Mouse (Mus musculus): Measurements from ENCODE around the gene Kifc1. TPM values are rescaled to one million over a fixed set of nuclear protein-coding genes. Genes with fewer than 3 reads are reported as not detected.
"Not testable (repeated sequence)": the region's sequence is repeated elsewhere in the genome, so short reads cannot be mapped to it uniquely, and the experiment has no call there.

Gene Kifc1
- polyA plus RNA-seq, 1 experiment from 2014 or later, result 7.4 TPM

- no peaks in the 10 kb centered on the region for H3K9me3 ChIP-seq
- ATAC-seq (ENCODE audit: low FRiP score), result no peak
- no peaks in the 10 kb centered on the region; the same call in 1 of the 2 replicates for H3K27me3 ChIP-seq
- 28% methylated on average over 7 of the region's 7 CpGs for WGBS
- no peaks in the 10 kb centered on the region for H3K36me3 ChIP-seq (replicated peaks)
- peaks cover 13% of the 10 kb centered on the region for H3K4me1 ChIP-seq
- H3K27ac ChIP-seq, result no peak overlapping the region
- H3K4me3 ChIP-seq (replicated peaks), result no peak overlapping the region
- H3K4me2 ChIP-seq, result no peak overlapping the region
- no peak overlapping the region for H3K9ac ChIP-seq
Observed at GRCm38 (mm10) chr17:33892429-33892828, 2.0 kb upstream of the Kifc1 start.

DNA sequence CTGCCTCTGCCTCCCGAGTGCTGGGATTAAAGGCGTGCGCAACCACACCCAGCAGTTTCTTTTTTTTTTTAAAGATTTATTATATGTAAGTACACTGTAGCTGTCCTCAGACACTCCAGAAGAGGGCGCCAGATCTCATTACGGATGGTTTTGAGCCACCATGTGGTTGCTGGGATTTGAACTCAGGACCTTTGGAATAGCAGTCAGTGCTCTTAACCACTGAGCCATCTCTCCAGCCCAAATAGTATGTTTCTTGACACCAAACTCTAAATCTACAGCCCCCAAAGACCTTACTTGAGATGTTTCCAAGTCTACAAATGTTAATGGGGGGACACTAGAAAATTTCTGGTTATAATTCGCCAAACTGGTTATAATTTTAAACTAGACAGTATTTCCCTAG lies 1.4 kb upstream of the Kifc1 start:
- H3K4me1 ChIP-seq, result peaks cover 13% of the 10 kb centered on the region
- not testable (repeated sequence) for H3K27ac ChIP-seq; H3K4me3 ChIP-seq (replicated peaks); H3K27me3 ChIP-seq; H3K9ac ChIP-seq; ATAC-seq (ENCODE audit: low FRiP score); H3K9me3 ChIP-seq; H3K4me2 ChIP-seq; H3K36me3 ChIP-seq (replicated peaks)
- 74% methylated on average over 6 of the region's 6 CpGs for WGBS

GRCm38 (mm10) chr17:33891357-33891756 lies 896 bp upstream of the Kifc1 start:
- no peak overlapping the region for H3K9ac ChIP-seq
- H3K4me2 ChIP-seq, result no peak overlapping the region
- no peak overlapping the region for H3K27ac ChIP-seq
- 64% methylated on average over 2 of the region's 2 CpGs for WGBS
- H3K9me3 ChIP-seq, result no peaks in the 10 kb centered on the region
- H3K4me1 ChIP-seq, result peaks cover 13% of the 10 kb centered on the region
- H3K4me3 ChIP-seq (replicated peaks), result no peak overlapping the region
- H3K36me3 ChIP-seq (replicated peaks), result peaks cover 6% of the 10 kb centered on the region
- no peak for ATAC-seq (ENCODE audit: low FRiP score)
- H3K27me3 ChIP-seq, result no peaks in the 10 kb centered on the region; the same call in 1 of the 2 replicates

DNA sequence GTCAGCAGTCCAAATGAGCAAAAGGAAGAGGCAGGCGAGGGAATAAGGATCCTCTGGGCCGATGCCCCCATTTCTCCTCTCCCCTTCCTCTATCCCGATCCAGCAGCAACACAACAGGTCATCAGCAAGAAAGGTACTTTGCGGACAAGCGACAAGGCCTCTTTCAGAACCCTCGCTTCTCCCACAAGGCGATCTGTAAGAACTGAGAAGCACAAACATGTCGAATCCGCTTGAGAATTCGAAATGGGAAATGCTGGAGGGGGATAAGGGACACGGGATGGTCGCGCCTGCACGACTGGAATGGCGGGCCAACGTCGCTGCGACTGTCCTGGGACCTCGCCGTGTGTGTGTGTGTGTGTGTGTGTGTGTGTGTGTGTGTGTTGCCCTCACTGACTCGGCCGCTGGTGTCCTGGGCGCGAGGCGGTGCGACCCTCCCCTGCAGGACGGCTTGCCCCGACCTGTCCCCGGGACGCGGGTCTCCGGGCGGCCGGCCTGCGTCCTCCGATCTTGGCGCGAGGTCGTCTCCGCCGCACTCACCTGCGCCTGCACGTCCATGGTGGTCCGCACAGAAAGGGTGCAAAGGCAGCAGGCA lies 424 bp downstream of the Kifc1 start:
- H3K4me1 ChIP-seq, result peaks cover 13% of the 10 kb centered on the region
- H3K27ac ChIP-seq, result peak overlapping the region; percentile 76
- peak overlapping the region; percentile 69 for H3K9ac ChIP-seq
- H3K9me3 ChIP-seq; ATAC-seq (ENCODE audit: low FRiP score); H3K27me3 ChIP-seq: not testable (repeated sequence)
- peaks cover 17% of the 10 kb centered on the region for H3K36me3 ChIP-seq (replicated peaks)
- WGBS, result under 1% methylated on average over 41 of the region's 44 CpGs
- peak overlapping the region; percentile 69 for H3K4me2 ChIP-seq
- peak overlapping the region; percentile 72 for H3K4me3 ChIP-seq (replicated peaks)

DNA sequence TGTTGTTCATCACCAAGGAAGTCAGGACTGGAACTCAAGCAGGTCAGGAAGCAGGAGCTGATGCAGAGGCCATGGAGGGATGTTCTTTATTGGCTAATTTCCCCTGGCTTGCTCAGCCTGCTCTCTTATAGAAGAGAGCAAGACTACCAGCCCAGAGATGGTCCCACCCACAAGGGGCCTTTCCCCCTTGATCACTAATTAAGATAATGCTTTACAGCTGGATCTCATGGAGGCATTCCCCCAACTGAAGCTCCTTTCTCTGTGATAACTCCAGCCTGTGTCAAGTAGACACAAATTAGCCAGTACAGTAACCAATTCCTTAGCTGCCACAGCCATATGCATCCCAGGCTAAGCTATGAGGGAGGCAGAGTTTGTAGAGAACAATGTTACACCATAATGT lies 2.2 kb downstream of the Kifc1 start:
- H3K9ac ChIP-seq; H3K4me3 ChIP-seq (replicated peaks); H3K9me3 ChIP-seq; H3K27me3 ChIP-seq; ATAC-seq (ENCODE audit: low FRiP score); H3K27ac ChIP-seq: not testable (repeated sequence)
- Histone ChIP-seq H3K4me2 (peak overlapping the region; percentile 31), H3K36me3 (replicated peaks) (peaks cover 22% of the 10 kb centered on the region), H3K4me1 (peaks cover 13% of the 10 kb centered on the region)

DNA sequence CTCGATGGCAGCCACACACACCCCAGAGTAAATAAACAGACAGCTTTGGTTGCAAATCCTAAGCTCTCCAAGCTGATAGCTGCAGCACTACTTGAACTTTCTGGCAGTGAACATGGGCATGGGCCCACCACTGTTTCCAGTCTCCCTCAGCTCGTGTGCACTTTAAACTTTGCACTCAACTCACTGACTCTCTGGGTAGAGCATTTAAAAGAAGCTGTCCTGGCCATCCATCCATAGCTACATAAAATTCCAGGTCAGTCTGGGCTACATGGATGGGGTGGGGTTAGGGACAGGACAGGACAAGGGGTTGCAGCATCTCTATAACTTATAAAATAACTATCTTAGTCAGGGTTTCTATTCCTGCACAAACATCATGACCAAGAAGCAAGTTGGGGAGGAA lies 2.7 kb downstream of the Kifc1 start:
- peak overlapping the region; percentile 31 for H3K4me2 ChIP-seq
- H3K4me1 ChIP-seq, result peaks cover 13% of the 10 kb centered on the region
- peaks cover 26% of the 10 kb centered on the region for H3K36me3 ChIP-seq (replicated peaks)
- H3K9me3 ChIP-seq; H3K4me3 ChIP-seq (replicated peaks); H3K27me3 ChIP-seq; H3K9ac ChIP-seq; H3K27ac ChIP-seq; ATAC-seq (ENCODE audit: low FRiP score): not testable (repeated sequence)
- WGBS, result 89% methylated on average over 2 of the region's 2 CpGs

- not testable (repeated sequence) for H3K4me3 ChIP-seq (replicated peaks); H3K27me3 ChIP-seq; ATAC-seq (ENCODE audit: low FRiP score); H3K27ac ChIP-seq; H3K9ac ChIP-seq; H3K9me3 ChIP-seq; H3K4me2 ChIP-seq
- Histone ChIP-seq H3K4me1 (peaks cover 12% of the 10 kb centered on the region), H3K36me3 (replicated peaks) (peaks cover 52% of the 10 kb centered on the region)
- 92% methylated on average over 10 of the region's 11 CpGs for WGBS
Observed at GRCm38 (mm10) chr17:33884320-33884719, 6.1 kb downstream of the Kifc1 start.

- H3K36me3 ChIP-seq (replicated peaks), result peaks cover 46% of the 10 kb centered on the region
- not testable (repeated sequence) for H3K9me3 ChIP-seq
- 89% methylated on average over 5 of the region's 5 CpGs for WGBS
Observed at GRCm38 (mm10) chr17:33875797-33876196, 14.7 kb downstream of the Kifc1 start.

GRCm38 (mm10) chr17:33874411-33874810 lies 16.1 kb downstream of the Kifc1 start:
- Histone ChIP-seq H3K9ac (no peak overlapping the region), H3K4me2 (no peak overlapping the region), H3K4me1 (no peaks in the 10 kb centered on the region), H3K9me3 (no peaks in the 10 kb centered on the region), H3K4me3 (replicated peaks) (no peak overlapping the region), H3K36me3 (replicated peaks) (peaks cover 35% of the 10 kb centered on the region), H3K27ac (no peak overlapping the region), H3K27me3 (no peaks in the 10 kb centered on the region)
- ATAC-seq (ENCODE audit: low FRiP score), result no peak
- 95% methylated on average over 5 of the region's 11 CpGs for whole genome bisulfite sequencing

More at GRCm38 (mm10) chr17:33875797-33876196, 14.7 kb downstream of the Kifc1 start:
- not testable (repeated sequence) for H3K27me3 ChIP-seq; ATAC-seq (ENCODE audit: low FRiP score); H3K4me3 ChIP-seq (replicated peaks); H3K9ac ChIP-seq; H3K27ac ChIP-seq; H3K4me1 ChIP-seq; H3K4me2 ChIP-seq

GRCm38 (mm10) chr17:33873537-33873936 lies 16.9 kb downstream of the Kifc1 start, which contains the start of gene Gm7029:
Gene Gm7029, plus strand, starts transcription at chr17:33873837.
- peaks cover 29% of the 10 kb centered on the region for H3K36me3 ChIP-seq (replicated peaks)
- not testable (repeated sequence) for H3K4me1 ChIP-seq; H3K27ac ChIP-seq; H3K4me3 ChIP-seq (replicated peaks); H3K27me3 ChIP-seq; ATAC-seq (ENCODE audit: low FRiP score); H3K9ac ChIP-seq; H3K9me3 ChIP-seq; H3K4me2 ChIP-seq
- 73% methylated on average over 4 of the region's 12 CpGs for WGBS

DNA sequence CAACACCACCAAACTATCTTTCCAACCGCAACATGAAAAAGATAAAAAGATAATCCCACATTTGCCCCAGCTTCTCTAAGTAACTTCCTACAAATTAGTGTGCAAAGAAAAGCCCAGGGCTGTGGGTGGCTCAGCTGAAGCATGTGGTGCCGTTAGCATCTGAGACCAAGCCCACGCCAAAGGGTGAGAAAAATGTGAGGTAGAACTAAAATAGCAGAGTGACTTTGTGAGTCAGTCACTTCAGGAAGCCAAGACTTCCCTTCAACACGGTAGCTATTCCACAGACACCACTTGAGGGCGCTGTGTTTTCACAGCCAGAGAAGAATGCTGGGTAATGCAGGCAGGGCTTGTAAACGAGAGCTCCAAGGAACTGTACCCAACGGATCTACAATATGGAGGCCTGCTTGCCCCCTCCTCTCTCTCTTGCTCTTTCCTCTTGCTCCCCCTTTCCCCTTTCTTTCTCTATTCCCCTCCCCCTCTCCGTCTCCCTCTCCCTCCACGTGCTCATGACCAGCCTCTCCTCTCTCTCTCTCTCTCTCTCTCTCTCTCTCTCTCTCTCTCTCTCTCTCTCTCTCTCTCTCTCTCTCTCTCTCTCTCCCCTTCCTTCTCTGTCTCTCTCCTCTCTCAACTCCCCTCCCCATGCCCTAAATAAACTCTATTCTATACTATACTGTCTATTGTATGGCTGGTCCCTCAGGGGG lies 25.0 kb downstream of the Kifc1 start:
- no peak for ATAC-seq (ENCODE audit: low FRiP score)
- H3K36me3 ChIP-seq (replicated peaks), result no peaks in the 10 kb centered on the region
- 40% methylated on average over 9 of the region's 9 CpGs for WGBS
- H3K27ac ChIP-seq, result no peak overlapping the region
- H3K9me3 ChIP-seq, result no peaks in the 10 kb centered on the region
- no peak overlapping the region for H3K9ac ChIP-seq
- H3K4me3 ChIP-seq (replicated peaks), result no peak overlapping the region
- no peak overlapping the region for H3K4me2 ChIP-seq
- no peaks in the 10 kb centered on the region for H3K4me1 ChIP-seq
- H3K27me3 ChIP-seq, result no peaks in the 10 kb centered on the region

DNA sequence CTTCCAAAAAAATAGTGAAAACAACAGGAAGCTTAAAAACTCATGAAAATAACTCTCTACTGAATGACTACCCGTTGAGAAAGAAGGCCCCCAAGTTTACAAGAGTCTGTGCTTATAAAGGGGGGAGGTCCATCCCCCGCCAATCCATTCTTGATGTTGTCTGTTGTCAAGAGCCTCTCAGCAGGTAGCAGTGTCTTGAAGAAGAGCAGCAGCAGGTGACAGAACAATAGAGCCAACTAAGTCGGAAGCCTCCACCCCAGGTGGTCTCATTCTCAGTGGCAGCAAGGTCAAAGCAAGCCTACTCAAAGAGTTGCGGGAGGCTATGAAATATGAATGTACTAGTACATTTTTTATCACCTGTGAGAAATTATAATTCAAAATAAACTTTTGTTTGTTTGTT lies 32.6 kb downstream of the Kifc1 start:
- H3K36me3 ChIP-seq (replicated peaks), result no peaks in the 10 kb centered on the region; the same call in 1 of the 2 replicates
- H3K27ac ChIP-seq, result no peak overlapping the region
- H3K9ac ChIP-seq, result no peak overlapping the region
- no peak overlapping the region for H3K4me2 ChIP-seq
- H3K4me1 ChIP-seq, result no peaks in the 10 kb centered on the region
- no peak overlapping the region for H3K4me3 ChIP-seq (replicated peaks)
- no peak for ATAC-seq (ENCODE audit: low FRiP score)
- WGBS, result 77% methylated on average over 4 of the region's 4 CpGs
- H3K27me3 ChIP-seq, result no peaks in the 10 kb centered on the region
- H3K9me3 ChIP-seq, result no peaks in the 10 kb centered on the region

- H3K9ac ChIP-seq, result no peak overlapping the region
- no peaks in the 10 kb centered on the region for H3K27me3 ChIP-seq
- H3K4me1 ChIP-seq, result no peaks in the 10 kb centered on the region
- peaks cover 31% of the 10 kb centered on the region for H3K36me3 ChIP-seq (replicated peaks)
- H3K9me3 ChIP-seq, result no peaks in the 10 kb centered on the region
- ATAC-seq (ENCODE audit: low FRiP score), result no peak
- H3K4me2 ChIP-seq, result no peak overlapping the region
- WGBS, result 78% methylated on average over 1 of the region's 1 CpGs
- H3K4me3 ChIP-seq (replicated peaks), result no peak overlapping the region
- H3K27ac ChIP-seq, result no peak overlapping the region
Observed at GRCm38 (mm10) chr17:33851331-33851730, 39.1 kb downstream of the Kifc1 start.

Data from forebrain, embryonic 12.5 days (tissue).